Mouse (Mus musculus): Measurements from ENCODE around the gene Tmem260. TPM values are rescaled to one million over a fixed set of nuclear protein-coding genes. Genes with fewer than 3 reads are reported as not detected.
"Not testable (repeated sequence)": the region's sequence is repeated elsewhere in the genome, so short reads cannot be mapped to it uniquely, and the experiment has no call there.

The Tmem260 gene
- 10 to 100 TPM in 1 of 2 experiments, 1 to 10 TPM in 1; 9.4 to 12.9 TPM for total RNA-seq (2021)
- long read RNA-seq, experiment 1, full-length matches to known transcripts: 11 of 15 reads
- long read RNA-seq, experiment 1, partial matches to known transcripts: 1 of 15 reads
- long read RNA-seq, experiment 1, other reads (novel, unspliced or antisense): 3 of 15 reads
- long read RNA-seq, experiment 2, full-length matches to known transcripts: 4 of 5 reads
- long read RNA-seq, experiment 2, partial matches to known transcripts: 1 of 5 reads
- long read RNA-seq, experiment 2, other reads (novel, unspliced or antisense): 0 of 5 reads

DNA sequence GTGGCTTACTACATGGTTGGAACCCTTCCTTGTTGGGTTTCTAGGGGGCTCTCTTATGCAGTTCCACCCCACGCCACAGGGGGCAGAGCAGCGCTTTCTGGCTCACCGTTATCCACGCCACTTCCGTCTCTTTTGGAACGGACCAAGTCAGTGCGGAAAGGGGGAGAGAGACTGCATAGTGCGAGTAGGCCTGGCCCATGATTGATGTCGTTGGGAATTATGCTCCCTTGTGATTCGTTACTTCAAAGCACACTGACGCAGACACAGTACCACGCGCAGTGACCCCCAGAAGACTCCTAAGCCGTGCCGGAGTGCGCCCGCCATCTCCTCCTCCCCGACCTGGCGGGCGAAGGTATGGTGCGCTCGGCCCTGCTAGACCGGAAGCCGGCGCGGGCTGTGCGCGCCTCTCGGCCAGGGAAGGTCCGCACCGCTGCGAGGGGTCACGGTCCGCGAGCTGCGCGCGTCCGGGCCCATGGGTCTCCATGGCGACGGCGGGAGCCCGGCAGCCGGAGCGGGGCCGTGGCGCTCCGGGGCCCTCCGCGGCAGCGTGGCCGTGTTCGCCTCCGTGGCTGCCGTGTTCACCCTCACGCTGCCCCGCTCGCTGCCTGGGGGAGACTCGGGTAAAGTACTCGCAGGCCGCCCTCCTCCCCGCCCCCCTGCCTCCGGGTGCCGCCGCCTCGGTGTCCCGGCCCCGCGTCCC is at the start of gene Tmem260:
TSS of gene Tmem260 (plus strand) at position 141 of the 700 bp plus-strand sequence.
- DNase-seq: peak; percentile 95

DNA sequence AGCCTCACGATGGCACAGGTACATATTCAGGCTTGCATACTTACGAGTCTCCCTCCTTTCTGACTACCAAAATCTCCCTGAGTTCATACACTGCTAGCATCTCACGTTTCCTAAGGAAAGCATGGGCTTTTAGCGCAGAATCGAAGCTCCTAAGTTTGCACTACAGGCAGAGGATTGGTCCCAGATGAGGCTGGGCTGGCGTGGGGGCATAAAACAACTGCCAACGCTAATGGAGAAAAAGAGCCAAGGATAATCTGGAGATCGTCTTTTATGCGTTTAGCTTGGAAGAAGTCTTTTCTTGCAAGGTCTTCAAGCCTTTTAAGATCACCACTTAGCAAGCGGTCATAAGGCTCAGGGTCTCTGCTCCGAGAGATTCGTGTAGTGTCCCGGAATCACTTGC is 39.8 kb upstream of the Tmem260 start:
- peak; percentile 48 for DNase-seq

DNA sequence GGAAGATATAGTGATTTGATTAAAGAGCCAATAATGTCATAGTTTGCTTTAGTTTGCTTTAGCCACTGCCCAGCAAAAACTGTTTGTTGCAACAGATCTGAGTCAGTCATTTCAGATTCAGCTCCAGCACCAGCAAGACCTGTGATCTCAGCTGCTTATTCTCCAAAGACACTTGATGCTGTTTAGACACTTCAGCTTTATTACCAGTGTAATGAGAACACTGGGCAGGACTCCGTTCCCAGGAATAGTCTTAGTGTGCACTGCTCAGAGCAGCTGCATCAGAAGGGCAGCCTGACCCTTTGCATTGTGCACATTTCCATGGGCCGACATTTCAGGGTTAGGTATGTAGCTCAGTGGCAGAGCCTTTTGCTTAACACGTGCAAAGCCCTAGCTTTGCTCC is 28.9 kb upstream of the Tmem260 start:
- DNase-seq: no peak

DNA sequence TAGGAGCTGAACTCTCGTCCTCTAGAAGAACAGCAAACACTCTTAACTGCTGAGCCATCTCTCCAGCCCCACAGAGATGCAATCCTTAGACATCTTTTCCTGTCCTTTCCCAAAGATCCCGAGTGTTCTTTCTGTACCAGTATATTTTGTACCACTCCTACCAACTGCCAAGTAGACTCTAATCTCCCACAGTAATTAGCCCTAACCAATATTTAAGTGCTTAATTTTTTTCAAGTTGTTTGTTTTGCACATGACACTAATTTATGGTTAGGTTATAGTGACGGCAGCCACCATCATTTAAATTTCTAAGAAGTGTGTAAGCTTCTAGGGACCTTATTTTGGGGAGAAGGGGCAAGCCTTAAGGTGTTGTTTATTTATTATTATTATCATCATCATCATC is 27.7 kb upstream of the Tmem260 start:
- no peak for DNase-seq

DNA sequence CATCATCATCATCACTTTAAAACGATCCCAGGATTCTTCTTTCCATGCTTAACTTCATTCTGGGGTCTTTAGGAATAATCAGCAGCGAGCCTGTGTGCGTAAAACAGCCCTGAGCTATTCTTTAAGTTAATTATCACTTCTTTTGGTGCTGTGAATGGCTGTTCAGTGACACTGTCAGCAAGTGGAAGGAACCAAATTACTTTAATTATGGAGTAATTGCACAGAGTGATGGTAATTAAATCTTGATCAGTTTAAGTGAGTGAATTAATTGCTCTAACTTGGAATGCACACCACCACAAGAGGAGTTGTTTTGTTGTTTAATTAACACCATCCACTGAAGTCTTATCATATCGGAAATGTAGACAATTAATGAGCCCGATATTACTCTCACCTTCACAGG is 27.3 kb upstream of the Tmem260 start:
- no peak for DNase-seq

DNA sequence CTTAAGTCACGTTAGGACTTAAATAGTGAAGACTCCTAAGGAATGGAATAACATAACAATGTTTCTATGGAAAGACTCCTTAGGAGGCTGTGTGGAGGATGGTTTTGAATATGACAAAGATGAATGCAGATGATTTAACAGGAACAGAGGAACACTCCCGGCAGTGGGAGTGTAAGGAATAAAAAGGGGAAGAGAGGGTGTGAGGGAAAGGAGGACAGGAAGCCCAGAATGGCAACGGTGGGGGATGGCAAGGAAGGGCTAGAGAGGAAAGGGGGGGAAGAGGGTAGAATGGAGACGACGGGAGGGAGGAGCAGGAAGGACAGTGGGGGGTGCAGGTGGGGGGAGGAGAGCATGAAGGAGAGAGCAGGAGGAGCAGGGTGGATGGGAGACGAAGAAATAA is 24.4 kb upstream of the Tmem260 start:
- DNase-seq: no peak

DNA sequence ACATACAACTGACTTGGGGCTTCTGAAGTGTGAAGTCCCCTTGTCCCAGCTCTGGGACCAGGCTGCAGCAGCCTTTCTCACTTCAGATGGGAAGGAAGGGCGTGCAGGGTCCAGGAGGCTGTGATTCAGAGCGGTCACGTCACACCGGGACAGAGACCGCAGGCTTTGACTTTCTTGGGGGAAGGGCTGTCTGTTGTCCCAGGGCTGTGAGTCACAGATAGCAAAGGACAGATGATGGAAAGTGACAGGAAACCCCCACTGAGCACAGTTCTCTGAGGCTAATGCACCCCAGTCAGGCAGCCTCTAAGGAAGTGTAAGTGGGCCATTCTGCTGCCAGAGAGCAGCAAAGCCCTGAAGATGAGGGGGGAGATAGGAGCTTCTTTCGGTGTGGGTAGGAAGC is 23.9 kb upstream of the Tmem260 start:
- DNase-seq: no peak

DNA sequence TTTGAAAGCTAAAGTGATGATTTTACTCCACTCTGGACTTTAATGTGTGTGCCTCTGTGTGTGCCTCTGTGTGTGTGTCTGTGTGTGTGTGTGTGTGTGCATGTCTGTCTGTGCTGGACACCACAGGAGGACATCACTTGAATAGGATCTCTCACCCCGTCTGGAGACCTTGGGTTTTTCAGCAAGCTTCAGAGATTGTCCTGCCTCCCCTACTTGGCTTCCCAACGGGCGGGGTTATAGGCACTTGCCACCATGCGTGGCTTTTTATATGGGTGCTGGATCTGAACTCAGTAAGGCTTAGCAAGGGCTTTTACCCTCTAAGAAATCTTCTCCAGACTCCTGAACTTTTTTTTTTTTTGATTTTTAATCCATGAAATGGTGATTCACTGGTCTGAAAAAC is 23.5 kb upstream of the Tmem260 start:
- DNase-seq: no peak

DNA sequence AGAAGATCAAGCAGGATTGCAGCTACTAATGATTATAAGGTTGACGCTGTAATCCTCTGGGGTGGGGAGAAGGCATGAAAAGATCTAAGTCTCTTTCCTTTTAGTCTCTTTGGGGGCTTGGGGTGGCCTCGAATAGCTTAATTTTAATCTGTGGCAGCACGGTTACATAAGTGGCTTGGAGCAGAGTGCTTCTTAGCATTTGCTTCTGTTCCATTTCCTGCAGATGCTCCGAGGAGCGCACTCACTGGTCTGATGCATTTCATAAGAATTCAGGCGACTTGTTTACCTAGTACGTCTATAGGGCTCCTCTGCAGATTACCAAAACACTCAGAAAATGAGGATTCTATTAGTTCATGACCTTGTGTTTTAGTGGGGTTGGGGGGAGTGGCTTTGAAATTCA is 23.0 kb upstream of the Tmem260 start:
- no peak for DNase-seq

DNA sequence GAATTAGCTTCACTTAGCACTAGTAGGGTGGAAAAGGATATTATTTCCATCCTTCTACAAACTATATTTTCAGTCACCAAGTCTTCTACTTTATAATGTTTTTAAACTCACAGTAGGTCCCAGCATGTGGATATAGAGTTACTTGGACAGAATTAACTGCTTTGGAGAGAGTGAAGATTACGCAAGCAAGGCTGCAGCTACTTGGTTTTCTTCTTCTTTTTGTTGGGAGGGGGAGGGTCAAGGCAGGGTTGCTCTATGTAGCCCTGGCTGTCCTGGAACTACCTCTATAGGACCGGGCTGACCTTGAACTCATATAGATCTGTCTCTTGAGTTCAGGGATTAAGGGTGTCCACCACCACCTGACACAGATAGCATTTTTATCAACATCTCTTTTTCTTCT is 13.9 kb upstream of the Tmem260 start:
- DNase-seq: no peak

DNA sequence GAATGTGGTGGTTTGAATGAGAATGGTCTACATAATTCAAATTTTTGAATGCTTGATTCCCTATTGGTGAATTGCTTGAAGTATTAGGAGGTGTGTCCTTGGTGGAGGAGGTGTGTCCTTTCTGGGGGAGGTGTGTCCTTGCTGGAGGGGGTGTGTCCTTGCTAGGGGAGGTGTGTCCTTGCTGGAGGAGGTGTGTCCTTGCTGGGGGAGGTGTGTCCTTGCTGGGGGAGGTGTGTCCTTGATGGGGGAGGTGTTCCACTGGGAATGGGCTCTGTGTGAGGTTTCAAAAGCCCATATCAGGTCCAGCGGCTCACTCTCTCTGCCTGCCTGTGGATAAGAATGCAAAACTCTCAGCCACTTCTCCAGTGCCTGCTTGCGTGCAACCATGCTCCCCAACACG is 2.1 kb upstream of the Tmem260 start:
- no peak for DNase-seq

DNA sequence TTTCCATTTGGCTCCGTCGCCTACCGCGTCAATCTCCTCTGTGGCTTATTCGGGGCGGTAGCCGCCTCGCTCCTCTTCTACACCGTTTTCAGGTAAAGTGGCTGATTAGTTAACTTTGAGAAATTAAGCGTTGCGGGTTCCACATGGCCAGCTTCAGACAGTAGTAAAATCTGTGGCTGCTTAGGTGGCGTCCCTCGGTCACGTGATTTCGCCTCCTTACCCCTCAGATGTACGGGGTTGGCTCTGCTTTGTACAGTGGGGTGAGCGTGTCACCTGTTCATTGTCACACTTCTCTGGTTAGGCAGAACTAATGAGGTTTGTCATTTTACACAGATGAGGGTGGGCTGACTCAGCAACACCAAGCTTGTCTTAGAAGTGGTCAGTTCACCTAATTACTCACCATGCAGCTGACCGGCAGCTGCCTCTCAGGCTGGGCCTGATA is 6.1 kb downstream of the Tmem260 start:
- DNase-seq: no peak

DNA sequence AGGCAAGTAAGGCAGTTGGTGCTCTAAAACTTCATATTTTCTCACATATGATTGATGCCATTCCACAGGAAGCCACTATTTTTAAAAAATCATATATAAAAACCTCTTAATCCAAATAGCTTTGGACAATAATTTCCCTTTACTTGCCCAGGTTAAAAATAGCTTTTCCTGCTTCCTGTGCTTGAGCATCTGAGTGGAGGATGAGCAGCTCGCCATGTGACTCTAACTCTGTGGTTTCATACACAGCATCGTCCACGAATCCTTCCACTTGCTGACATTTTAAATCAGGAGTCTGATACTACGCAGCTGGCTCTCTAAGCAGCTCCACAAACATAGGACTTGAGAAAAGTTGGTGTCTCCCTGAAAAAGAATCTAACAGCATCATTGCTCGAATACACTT is 7.5 kb downstream of the Tmem260 start:
- DNase-seq: no peak

DNA sequence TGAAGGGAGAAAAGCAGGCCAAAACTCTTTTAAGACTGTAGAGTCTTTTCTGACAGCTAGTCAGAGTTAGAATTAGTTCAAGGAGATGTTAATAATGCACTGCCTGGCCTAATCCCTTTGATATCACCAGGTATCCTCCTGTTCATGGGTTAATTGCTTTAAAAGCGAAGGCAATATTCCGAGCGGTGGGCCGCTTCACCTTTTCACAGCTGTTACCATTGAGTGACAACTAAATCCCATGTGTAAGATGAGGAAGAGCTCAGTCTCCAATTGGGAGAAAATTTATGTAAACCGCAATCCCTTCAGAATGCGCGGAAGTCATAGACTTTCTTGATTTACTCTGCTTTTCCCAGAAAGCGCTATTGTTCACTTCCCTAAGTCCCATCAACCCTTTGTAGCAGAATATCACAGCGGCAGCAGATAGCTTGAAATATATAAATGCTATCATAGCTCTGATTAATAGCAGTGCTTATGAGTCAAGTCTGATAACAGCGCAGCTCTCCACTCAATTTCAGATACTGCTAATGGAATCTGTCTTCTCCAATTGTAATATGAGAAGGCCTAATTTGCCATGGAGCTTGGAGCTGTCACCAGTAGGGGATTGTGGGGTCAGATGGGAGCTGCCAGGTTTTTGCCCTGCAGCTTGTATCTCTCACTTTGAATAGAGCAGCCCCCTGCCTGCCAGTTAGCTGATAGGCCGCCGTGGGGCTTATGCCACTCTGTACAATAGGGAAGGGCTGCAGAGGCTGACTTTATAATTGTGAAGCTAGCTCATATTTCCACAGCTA is 10.6 kb downstream of the Tmem260 start:
- DNase-seq: no peak

DNA sequence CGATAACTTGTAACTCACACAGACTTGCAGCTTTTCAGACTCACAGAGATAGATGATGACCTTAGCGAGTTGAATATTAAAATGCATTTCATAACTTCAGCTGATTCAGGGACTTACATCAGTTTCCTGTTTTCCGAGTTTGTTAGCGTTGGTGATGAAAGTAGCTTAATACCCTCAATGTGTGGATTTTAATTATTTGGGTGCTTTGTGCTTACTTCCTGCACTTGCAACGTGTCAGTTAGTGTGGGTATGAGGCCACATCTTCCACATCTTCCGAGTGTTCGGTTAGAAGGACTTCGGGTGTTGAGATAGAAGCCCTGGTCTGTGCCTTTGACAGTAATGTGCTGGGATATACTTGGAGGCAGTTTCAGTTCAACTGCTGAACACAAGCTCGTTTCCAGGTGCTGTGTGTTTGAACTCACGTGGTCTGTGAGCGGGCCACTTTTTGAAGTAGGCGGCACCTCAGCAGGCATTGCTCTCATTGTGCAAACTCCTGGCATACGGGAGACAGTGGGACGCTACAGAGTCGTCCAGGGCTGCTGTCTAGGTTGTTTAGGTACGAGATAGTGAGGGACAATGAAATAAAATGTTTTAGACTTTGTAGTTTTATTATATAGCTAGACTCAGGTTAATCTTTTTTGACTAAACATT is 11.5 kb downstream of the Tmem260 start:
- DNase-seq: no peak

DNA sequence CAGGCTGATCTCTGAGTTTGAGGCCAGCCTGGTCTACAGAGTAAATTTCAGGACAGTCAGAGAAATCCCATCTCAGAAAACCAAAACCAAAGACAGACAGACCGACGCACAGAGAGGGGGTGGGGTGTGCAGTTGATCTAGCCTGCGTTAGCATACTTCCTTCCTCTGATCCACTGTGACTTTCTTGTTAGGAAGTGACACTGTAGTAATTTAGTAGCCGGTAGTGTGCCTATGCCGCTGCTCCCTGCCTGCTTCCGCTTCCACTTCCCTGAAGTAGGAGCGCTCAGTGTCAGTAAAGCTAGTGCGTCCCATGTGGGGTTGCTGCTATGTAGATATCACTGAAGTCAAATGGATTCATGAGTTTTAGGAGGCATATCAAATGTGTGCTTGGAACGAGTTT is 13.0 kb downstream of the Tmem260 start:
- no peak for DNase-seq

DNA sequence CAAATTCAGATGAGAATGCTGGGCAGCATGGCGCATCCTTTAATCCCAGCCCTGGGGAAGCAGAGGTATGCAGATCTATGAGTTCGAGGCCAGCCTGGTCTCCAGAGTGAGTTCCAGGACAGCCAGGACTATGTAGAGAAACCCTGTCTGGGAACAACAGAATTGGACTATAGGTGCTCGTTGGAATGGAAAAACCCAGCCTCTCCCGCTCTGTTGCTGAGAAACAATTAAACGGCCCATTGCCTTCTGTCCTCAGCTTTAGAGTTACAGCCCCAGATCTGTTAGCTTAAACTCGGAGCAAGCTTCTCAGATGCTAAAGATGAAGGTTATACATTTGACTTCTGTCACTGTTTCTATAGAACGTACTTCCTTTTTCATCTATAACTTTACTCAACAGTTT is 22.4 kb downstream of the Tmem260 start:
- no peak for DNase-seq

DNA sequence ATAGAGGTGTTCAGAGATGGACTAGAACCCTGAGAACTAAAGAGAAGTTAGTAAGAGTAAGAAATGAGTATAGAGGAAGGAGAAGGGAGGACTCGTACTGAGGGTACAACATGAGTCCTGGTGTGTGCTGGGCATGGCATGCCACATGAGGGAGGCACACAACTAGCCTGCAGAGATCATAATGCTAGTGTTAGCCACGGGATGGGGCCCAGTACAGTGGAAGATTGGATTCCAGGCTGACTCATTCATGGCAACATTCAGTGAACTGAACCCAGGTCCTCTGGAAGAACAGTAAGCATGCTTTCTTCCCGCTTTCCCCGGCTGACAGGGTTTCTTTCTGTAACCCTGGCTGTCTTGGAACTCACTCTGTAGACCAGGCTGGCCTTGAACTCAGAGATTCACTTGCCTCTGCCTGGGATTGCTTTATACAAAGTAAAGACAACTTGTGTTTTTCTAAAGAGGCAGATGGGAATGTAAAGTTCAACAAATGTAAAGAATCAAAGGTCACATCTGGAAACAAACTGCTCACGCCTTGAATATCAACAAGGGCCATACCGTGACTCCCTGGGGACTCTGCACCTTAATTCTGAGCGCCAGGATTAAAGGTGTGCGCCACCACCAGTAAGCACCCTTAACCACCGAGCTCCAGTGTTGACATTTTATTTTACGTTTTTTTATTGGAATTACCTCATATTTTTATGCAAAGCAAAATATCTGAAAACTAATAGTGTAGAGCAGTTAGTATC is 25.0 kb downstream of the Tmem260 start:
- no peak for DNase-seq

DNA sequence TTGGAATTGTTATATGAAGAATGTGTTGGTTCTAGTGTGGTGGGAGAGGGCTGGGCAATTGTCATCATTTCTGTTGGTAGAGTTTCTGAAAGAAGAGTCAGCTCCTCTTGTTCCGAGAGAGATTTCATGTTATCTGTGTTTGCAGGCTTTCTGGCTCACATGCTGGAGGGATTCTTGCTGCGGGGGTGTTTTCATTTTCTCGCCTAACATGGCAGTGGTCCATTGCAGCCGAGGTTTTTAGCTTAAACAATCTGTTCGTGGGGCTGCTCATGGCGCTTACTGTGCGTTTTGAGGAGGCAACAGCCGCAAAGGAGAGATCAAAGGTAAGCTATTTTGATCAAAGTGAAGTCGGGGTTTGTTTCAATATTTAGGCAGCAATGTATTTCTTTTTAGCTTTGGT is 26.3 kb downstream of the Tmem260 start:
- DNase-seq: no peak

DNA sequence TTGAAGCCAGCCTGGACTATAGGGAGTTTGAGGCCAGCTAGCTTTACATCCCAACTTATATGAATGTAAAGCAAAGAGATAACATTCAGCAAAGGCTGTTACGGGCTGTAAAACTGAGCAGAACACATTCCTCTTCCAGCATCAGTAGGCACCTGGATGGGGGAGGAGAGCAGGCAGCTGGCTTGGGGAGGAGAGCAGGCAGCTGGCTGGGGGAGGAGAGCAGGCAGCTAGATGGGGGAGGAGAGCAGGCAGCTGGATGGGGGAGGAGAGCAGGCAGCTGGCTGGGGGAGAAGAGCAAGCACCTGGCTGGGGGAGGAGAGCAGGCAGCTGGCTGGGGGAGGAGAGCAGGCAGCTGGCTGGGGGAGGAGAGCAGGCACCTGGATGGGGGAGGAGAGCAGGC is 29.4 kb downstream of the Tmem260 start:
- DNase-seq: no peak

DNA sequence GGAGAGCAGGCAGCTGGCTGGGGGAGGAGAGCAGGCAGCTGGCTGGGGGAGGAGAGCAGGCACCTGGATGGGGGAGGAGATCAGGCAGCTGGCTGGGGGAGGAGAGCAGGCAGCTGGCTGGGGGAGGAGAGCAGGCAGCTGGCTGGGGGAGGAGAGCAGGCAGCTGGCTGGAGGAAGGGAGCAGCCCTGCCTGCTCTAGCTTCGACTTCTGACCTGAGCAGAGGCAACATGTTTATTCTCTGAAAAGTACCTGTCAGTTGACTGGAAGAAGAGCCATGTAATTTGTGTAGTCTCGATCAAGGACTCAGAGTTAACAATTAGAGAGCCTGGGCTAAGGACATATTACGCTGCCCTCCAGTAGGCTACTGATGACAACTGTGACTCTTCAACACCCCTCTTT is 29.9 kb downstream of the Tmem260 start:
- DNase-seq: not testable (repeated sequence)

DNA sequence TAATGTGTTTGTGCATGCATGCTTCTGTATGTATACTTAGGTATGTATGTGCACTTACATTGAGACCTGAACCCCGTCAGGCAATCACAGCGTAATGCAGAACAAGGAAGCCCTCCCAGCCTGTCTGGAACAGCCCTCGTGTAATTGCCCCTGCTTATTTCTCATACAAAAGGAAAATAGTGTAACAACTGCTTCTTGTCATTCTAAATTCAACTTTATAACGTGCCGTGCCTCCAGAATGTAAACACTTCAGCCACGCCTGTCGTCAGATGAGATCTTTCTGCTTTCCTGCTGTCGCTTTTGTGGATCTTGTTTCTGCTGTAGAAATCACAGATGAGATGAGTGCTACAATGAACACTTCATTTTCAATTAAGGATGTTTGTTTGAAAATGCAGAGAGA is 30.4 kb downstream of the Tmem260 start:
- no peak for DNase-seq

Data from gastrocnemius, postnatal 10 days (tissue).